ENCODE assay signal across 8 mouse cellular contexts in the genomic region with DNA sequence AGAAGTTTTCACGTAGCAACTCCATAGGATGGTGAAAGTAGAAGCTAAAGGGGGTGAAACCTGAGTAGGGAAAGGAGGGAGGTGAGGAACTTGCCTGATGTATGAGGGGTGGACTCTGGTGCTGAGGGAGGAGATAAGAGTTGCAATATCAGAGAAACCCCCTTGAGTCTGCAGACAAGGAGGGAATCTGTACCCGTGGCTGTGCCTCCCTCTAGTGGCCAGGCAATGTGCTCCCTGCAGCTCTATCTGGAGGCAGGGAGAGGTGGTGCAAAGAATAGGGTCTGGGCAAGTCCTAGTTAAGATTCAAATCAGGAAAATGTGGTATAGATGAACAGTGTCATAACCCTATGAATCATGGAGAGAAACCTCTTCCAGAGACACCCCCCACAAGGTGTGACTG.
A peak's percentile ranks its signal among the peaks of the same experiment; 100 is the strongest.
DNase-seq lines count a peak whose midpoint lies in the region; ATAC-seq and TF ChIP-seq lines count a peak whose summit lies in the region.

No protein-coding gene starts in this region.

- H3K27me3 ChIP-seq in forebrain, embryonic 11.5 days (ENCODE audit: control insufficient read depth, insufficient read depth, low read length): no peaks in the 10 kb centered on the region; the same call in 1 of the 2 replicates
- H3K27me3 ChIP-seq in forebrain, embryonic 12.5 days: peaks cover 3% of the 10 kb centered on the region; the same call in 1 of the 2 replicates

- H3K9me3 ChIP-seq in forebrain, embryonic 11.5 days (ENCODE audit: control insufficient read depth, low read length): no peaks in the 10 kb centered on the region
- H3K9me3 ChIP-seq in forebrain, embryonic 12.5 days: no peaks in the 10 kb centered on the region

- H3K27ac ChIP-seq in forebrain, embryonic 11.5 days (ENCODE audit: low read depth, low read length): no peak overlapping the region
- H3K27ac ChIP-seq in forebrain, embryonic 12.5 days: no peak overlapping the region
- H3K27ac ChIP-seq in layer of hippocampus, adult 2 months: no peak overlapping the region

- no peak overlapping the region for H3K9ac ChIP-seq in forebrain, embryonic 11.5 days (ENCODE audit: low read length)
- H3K9ac ChIP-seq in forebrain, embryonic 12.5 days: no peak overlapping the region

- no peak for DNase-seq in forebrain, embryonic 11.5 days (ENCODE audit: low spot score)
- DNase-seq in 416B (ENCODE audit: low read depth): peak; percentile 55
- DNase-seq in adrenal gland, postnatal 36 days: peak; percentile 30 to 44
- peak; percentile 59 to 74 for DNase-seq in layer of hippocampus, adult 2 months (ENCODE audit: low spot score in 2 of 2)
- peak; percentile 14 for DNase-seq in thymus, postnatal 14 days

- no peak overlapping the region for H3K4me2 ChIP-seq in forebrain, embryonic 11.5 days (ENCODE audit: low read depth, low read length, severe bottlenecking)
- no peak overlapping the region for H3K4me2 ChIP-seq in forebrain, embryonic 12.5 days

- no peak overlapping the region for H3K4me3 ChIP-seq in forebrain, embryonic 11.5 days (ENCODE audit: low read depth, low read length)
- H3K4me3 ChIP-seq in forebrain, embryonic 12.5 days (replicated peaks): no peak overlapping the region
- no peak overlapping the region for H3K4me3 ChIP-seq in layer of hippocampus, adult 2 months

- H3K4me1 ChIP-seq in forebrain, embryonic 11.5 days (replicated peaks; ENCODE audit: control insufficient read depth, insufficient read depth, low read length): 0 out of 2 replicates have a peak, but pooled peaks cover 2% of the 10 kb centered on the region
- 0 out of 2 replicates have a peak, but pooled peaks cover 6% of the 10 kb centered on the region for H3K4me1 ChIP-seq in forebrain, embryonic 12.5 days

- WGBS in forebrain, embryonic 11.5 days: 45% methylated on average over 2 of the region's 2 CpGs
- WGBS in forebrain, embryonic 12.5 days: 51% methylated on average over 2 of the region's 2 CpGs

- no peaks in the 10 kb centered on the region for H3K36me3 ChIP-seq in forebrain, embryonic 11.5 days (ENCODE audit: control insufficient read depth, insufficient read depth, low read length)
- no peaks in the 10 kb centered on the region for H3K36me3 ChIP-seq in forebrain, embryonic 12.5 days (replicated peaks)

- peak; percentile 56; the same call in 1 of the 2 replicates for ATAC-seq in forebrain, embryonic 11.5 days (replicated peaks; ENCODE audit: low FRiP score)
- ATAC-seq in forebrain, embryonic 12.5 days (ENCODE audit: low FRiP score): no peak
- peak; percentile 88 for ATAC-seq in frontal cortex, adult (ENCODE audit: low TSS enrichment)
- peak; percentile 68 for ATAC-seq in megakaryocyte-erythroid progenitor cell, adult 5-6 weeks (replicated peaks; ENCODE audit: low FRiP score, low TSS enrichment, poor library complexity, severe bottlenecking)

- TF ChIP-seq CTCF in layer of hippocampus, adult 2 months (conservative IDR thresholded peaks at IDR 0.05): peak; percentile 91
